Mouse (Mus musculus): Measurements from ENCODE around the gene Maz. TPM values are rescaled to one million over a fixed set of nuclear protein-coding genes. Genes with fewer than 3 reads are reported as not detected.
A peak's percentile ranks its signal among the peaks of the same experiment; 100 is the strongest.

Gene Maz
- 63.6 and 68.8 TPM in 2 replicates for polyA plus RNA-seq (2016; fragmentation: Nextera tagmentation; extraction: Ambion mirVana)

- peak within 1 kb of the TSS; percentile 86 for H3K4me3 ChIP-seq
- H3K9me3 ChIP-seq: no peaks in the 10 kb centered on the region
- peak; percentile 100 for DNase-seq (ENCODE audit: low spot score)
- peaks cover 45% of the 10 kb centered on the region for H3K4me1 ChIP-seq
- H3K27me3 ChIP-seq (replicated peaks; ENCODE audit: low read depth, poor library complexity, severe bottlenecking): no peaks in the 10 kb centered on the region
- H3K27ac ChIP-seq (replicated peaks): peak within 1 kb of the TSS; percentile 100
- H3K36me3 ChIP-seq (replicated peaks): peaks cover 80% of the 10 kb centered on the region
- WGBS: under 1% methylated on average over 62 of the region's 63 CpGs
Observed at GRCm38 (mm10) chr7:127026984-127027726, at the start of gene Maz. Gene Maz (minus strand): TSS chr7:127027037.

DNA sequence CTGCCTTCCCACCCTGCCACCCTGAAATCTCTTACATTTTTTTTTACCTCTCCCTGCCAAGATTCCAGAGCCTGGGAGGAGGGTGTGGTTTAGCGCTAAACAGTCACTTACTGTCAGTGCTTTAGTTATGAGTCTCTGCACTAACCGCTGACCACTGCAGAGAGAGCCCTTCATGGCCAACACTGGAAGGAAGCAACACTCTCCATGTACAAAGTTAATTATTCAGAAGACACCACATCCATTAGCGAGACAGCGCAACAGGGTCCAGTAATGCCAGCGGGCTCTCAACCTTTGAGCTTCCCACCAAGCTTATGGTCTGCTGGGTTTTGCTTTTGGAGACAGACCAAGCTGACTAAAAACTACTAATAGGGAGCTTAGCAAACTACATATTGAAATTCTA lies 49.4 kb upstream of the Maz start:
- H3K36me3 ChIP-seq (replicated peaks): no peaks in the 10 kb centered on the region
- no peaks in the 10 kb centered on the region for H3K27me3 ChIP-seq (replicated peaks; ENCODE audit: low read depth, poor library complexity, severe bottlenecking)
- no peak overlapping the region for H3K4me3 ChIP-seq
- no peak overlapping the region for H3K27ac ChIP-seq (replicated peaks)
- no peak for DNase-seq (ENCODE audit: low spot score)
- WGBS: 91% methylated on average over 5 of the region's 5 CpGs
- H3K4me1 ChIP-seq: 0 out of 2 replicates have a peak, but pooled peaks cover 3% of the 10 kb centered on the region
- 0 out of 2 replicates have a peak, but pooled peaks cover 5% of the 10 kb centered on the region for H3K9me3 ChIP-seq

- Histone ChIP-seq H3K27me3 (replicated peaks; ENCODE audit: low read depth, poor library complexity, severe bottlenecking) (no peaks in the 10 kb centered on the region), H3K36me3 (replicated peaks) (no peaks in the 10 kb centered on the region), H3K4me3 (no peak overlapping the region), H3K27ac (replicated peaks) (no peak overlapping the region), H3K4me1 (0 out of 2 replicates have a peak, but pooled peaks cover 3% of the 10 kb centered on the region), H3K9me3 (0 out of 2 replicates have a peak, but pooled peaks cover 5% of the 10 kb centered on the region)
- WGBS: 82% methylated on average over 4 of the region's 4 CpGs
- no peak for DNase-seq (ENCODE audit: low spot score)
Observed at GRCm38 (mm10) chr7:127073221-127073620, 46.4 kb upstream of the Maz start.

DNA sequence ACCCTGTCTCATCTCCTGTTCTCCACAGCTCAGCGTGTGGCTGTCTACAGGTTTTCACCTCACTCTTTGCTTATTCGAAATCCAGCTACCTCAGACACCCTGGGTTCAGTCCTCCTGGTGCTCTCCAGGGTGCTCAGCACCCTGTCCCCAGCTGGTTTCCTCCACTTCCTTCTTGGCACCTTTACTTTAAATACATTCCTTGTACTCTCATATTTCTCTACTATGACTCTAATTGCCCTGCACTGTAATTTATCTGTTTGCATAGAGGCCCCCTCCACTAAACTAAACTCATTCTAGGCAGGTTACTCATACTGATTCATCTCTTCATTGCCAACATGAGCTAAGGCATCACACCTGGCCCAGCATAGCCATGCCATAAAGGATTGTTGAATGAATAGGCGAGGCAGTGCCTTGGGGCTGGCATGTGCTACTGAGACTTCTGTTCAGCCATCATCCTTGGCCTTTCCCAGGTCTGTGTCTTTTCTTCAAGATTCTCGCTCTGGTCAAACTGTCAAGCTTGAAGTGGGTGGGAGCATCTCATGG lies 44.1 kb upstream of the Maz start:
- Histone ChIP-seq H3K27ac (replicated peaks) (no peak overlapping the region), H3K36me3 (replicated peaks) (no peaks in the 10 kb centered on the region), H3K27me3 (replicated peaks; ENCODE audit: low read depth, poor library complexity, severe bottlenecking) (no peaks in the 10 kb centered on the region), H3K9me3 (0 out of 2 replicates have a peak, but pooled peaks cover 5% of the 10 kb centered on the region), H3K4me1 (0 out of 2 replicates have a peak, but pooled peaks cover 3% of the 10 kb centered on the region), H3K4me3 (no peak overlapping the region)
- no peak for DNase-seq (ENCODE audit: low spot score)
- WGBS: 72% methylated on average over 4 of the region's 4 CpGs

DNA sequence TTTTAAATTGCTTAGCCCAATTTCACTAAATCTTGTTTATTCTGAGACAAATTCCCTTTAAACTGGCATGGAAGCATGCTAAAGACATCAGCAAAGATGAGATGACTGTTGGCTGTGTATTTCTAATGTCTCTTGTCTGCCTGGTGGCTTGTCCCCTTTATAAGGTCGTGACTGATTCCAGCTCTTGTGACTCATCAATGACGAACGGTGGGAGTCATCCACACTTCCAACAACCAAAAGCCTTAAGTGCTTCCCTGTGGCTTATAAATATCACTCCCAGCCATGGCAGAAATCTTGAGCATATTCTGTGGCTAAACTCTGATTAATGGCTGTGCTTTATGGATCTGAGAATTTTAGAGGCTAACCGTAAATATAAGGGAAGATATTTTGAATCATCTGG lies 39.5 kb upstream of the Maz start:
- Histone ChIP-seq H3K36me3 (replicated peaks) (no peaks in the 10 kb centered on the region), H3K4me3 (no peak overlapping the region), H3K4me1 (no peaks in the 10 kb centered on the region), H3K27me3 (replicated peaks; ENCODE audit: low read depth, poor library complexity, severe bottlenecking) (no peaks in the 10 kb centered on the region), H3K27ac (replicated peaks) (no peak overlapping the region), H3K9me3 (no peaks in the 10 kb centered on the region)
- WGBS: 89% methylated on average over 4 of the region's 4 CpGs
- no peak for DNase-seq (ENCODE audit: low spot score)

GRCm38 (mm10) chr7:127065538-127065937 lies 38.7 kb upstream of the Maz start:
- no peaks in the 10 kb centered on the region for H3K9me3 ChIP-seq
- no peak overlapping the region for H3K27ac ChIP-seq (replicated peaks)
- H3K4me3 ChIP-seq: no peak overlapping the region
- H3K36me3 ChIP-seq (replicated peaks): no peaks in the 10 kb centered on the region
- 85% methylated on average over 6 of the region's 6 CpGs for WGBS
- no peaks in the 10 kb centered on the region for H3K4me1 ChIP-seq
- no peak for DNase-seq (ENCODE audit: low spot score)
- H3K27me3 ChIP-seq (replicated peaks; ENCODE audit: low read depth, poor library complexity, severe bottlenecking): no peaks in the 10 kb centered on the region

DNA sequence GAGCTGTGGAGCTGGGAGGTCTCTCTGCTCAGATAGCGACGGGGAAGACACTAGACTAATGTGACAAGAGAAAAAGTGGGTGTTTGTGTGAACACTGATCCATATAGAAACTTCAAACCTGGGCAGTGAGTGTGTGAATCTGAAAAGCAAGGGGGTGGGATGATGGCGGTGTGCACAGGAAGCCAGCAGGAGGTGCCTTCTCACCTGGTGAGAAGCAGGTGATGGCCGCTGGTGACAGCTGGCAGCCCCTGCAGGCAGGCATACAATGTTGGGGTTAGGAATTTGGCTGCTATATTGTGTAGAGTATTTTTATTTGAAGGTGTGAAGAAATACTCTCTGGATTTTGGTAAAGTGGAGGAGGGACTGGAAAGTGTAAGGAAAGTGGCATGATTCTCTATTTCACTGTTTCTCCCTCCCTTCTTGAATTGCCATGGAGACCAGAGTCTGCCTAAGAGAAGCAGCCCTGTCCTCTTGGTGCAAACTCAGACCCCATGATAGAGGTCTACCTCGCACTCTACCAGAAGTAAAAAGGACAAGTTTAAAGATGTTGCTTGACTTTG lies 28.3 kb upstream of the Maz start:
- H3K27me3 ChIP-seq (replicated peaks; ENCODE audit: low read depth, poor library complexity, severe bottlenecking): no peaks in the 10 kb centered on the region
- 70% methylated on average over 5 of the region's 5 CpGs for WGBS
- no peak for DNase-seq (ENCODE audit: low spot score)
- no peak overlapping the region for H3K4me3 ChIP-seq
- no peak overlapping the region for H3K27ac ChIP-seq (replicated peaks)
- no peaks in the 10 kb centered on the region for H3K9me3 ChIP-seq
- H3K36me3 ChIP-seq (replicated peaks): no peaks in the 10 kb centered on the region
- H3K4me1 ChIP-seq: no peaks in the 10 kb centered on the region

DNA sequence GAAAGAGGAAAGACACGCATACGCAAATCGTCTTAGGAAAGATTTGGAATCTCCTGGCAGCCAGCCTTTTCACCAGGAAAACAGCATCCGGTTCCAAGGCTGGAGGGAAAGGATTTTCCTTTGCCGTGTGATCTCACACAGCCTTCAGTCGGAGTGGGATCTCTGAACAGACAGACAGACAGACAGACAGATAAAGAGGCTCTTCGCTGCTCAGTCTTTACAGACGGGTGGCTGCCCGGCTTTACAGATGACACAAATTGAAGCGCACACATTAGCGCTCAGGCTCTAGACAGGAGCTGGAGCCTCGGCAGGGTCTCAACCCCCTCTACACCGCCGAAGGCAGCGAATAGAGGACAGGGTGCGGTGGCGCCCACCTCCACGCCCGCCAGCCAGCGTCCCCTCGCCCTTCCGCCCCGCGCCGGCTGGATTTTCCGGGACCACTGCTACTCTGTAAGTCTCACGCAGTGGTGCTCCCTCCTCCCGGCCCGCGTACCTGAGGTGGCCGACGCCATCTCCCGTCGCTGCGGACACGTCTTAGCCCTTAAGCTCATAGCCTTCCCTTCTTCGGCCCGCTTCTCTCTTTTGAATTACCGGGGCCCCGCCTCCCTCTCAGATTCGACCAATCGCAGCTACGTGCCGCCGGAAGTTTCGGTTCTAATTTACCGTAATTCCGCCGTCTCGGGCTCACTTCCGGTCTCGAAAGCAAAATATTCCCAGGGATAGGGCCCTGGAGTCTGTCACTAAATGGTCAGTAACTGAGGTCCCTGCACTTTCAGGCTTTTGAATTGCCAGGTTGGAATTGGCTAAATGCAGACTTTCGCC lies 15.2 kb upstream of the Maz start, which contains the start of gene Kif22:
Gene Kif22, minus strand, starts transcription at position 621 of the 822 bp plus-strand sequence.
- WGBS: under 1% methylated on average over 53 of the region's 53 CpGs
- Histone ChIP-seq H3K27me3 (replicated peaks; ENCODE audit: low read depth, poor library complexity, severe bottlenecking) (no peaks in the 10 kb centered on the region), H3K9me3 (no peaks in the 10 kb centered on the region), H3K4me3 (peak within 1 kb of the TSS; percentile 97), H3K4me1 (peaks cover 25% of the 10 kb centered on the region), H3K27ac (replicated peaks) (peak within 1 kb of the TSS; percentile 94), H3K36me3 (replicated peaks) (peaks cover 38% of the 10 kb centered on the region)
- DNase-seq (ENCODE audit: low spot score): peak; percentile 91

DNA sequence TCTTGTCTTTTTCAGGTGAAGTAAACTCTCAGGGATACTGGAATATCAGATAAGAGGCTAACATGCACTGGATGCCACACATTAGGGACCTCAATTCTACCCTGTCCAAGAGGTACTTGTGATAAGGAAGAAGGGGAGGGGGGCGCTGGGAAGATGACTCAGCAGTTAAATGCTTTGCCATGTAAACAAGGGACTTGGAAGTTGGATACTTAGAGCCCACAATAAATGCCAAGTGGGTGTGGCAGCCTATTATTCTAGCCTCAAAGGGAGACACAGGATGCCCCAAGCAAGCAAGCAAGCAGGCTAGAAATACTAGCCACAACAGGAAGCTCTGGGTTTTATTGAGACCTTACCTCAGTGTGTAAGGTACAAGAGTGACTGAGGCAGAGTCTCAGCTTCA lies 4.4 kb upstream of the Maz start:
- H3K36me3 ChIP-seq (replicated peaks): peaks cover 86% of the 10 kb centered on the region
- WGBS: 86% methylated on average over 1 of the region's 1 CpGs

DNA sequence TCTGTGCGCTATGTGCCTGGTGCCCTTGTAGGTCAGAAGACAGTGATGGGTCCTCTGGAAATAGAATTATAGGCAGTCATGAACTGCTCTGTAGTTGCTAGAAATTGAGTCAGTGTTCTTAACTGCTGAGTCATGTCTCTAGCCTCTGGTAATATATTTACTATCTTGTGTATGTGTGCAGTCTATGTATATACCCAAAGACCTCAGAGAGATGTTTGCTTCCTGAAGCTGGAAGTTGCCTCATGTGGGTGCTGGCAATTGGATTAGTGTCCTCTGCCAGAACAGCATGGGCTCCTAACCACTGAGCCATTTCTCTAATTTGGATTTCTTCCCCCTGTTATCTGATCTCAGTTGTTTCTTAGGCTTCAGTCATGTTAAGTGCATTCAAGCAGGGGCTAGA lies 3.3 kb upstream of the Maz start:
- Histone ChIP-seq H3K36me3 (replicated peaks) (peaks cover 80% of the 10 kb centered on the region), H3K27ac (replicated peaks) (no peak overlapping the region), H3K27me3 (replicated peaks; ENCODE audit: low read depth, poor library complexity, severe bottlenecking) (no peaks in the 10 kb centered on the region), H3K4me1 (peaks cover 15% of the 10 kb centered on the region), H3K9me3 (no peaks in the 10 kb centered on the region), H3K4me3 (no peak overlapping the region)
- no peak for DNase-seq (ENCODE audit: low spot score)
- WGBS: 95% methylated on average over 1 of the region's 1 CpGs

More for the DNA sequence above, 4.4 kb upstream of the Maz start:
- H3K4me3 ChIP-seq: no peak overlapping the region
- no peaks in the 10 kb centered on the region for H3K9me3 ChIP-seq
- H3K27me3 ChIP-seq (replicated peaks; ENCODE audit: low read depth, poor library complexity, severe bottlenecking): no peaks in the 10 kb centered on the region
- no peak overlapping the region for H3K27ac ChIP-seq (replicated peaks)
- DNase-seq (ENCODE audit: low spot score): no peak
- H3K4me1 ChIP-seq: peaks cover 12% of the 10 kb centered on the region

GRCm38 (mm10) chr7:127027885-127028284 lies 1.0 kb upstream of the Maz start:
- Histone ChIP-seq H3K4me3 (peak overlapping the region; percentile 86), H3K9me3 (no peaks in the 10 kb centered on the region), H3K4me1 (peaks cover 38% of the 10 kb centered on the region), H3K36me3 (replicated peaks) (peaks cover 80% of the 10 kb centered on the region), H3K27me3 (replicated peaks; ENCODE audit: low read depth, poor library complexity, severe bottlenecking) (no peaks in the 10 kb centered on the region), H3K27ac (replicated peaks) (peak overlapping the region; percentile 100)
- 72% methylated on average over 8 of the region's 8 CpGs for WGBS
- no peak for DNase-seq (ENCODE audit: low spot score)

DNA sequence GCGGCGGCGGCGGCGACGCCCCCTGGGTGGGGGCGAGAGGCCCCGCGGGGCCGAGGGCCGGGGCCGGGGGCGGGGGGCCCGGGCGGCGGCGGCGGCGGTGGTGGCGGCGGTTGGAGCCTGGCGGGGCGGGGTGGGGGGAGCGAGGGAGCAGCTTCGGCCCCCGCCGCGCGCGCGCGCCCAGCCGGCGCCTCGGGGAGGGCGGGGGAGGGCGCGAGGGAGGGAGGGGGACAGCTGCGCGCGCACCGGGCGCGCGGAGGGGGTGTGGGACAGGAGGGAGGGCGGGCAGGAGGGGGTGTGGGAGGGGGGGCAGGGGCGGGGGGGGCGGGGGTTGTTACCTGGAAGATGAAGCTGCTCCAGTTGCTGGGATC lies 237 bp downstream of the Maz start:
- Histone ChIP-seq H3K27ac (replicated peaks) (peak overlapping the region; percentile 100), H3K9me3 (no peaks in the 10 kb centered on the region), H3K36me3 (replicated peaks) (peaks cover 80% of the 10 kb centered on the region), H3K4me1 (peaks cover 50% of the 10 kb centered on the region), H3K27me3 (replicated peaks; ENCODE audit: low read depth, poor library complexity, severe bottlenecking) (no peaks in the 10 kb centered on the region), H3K4me3 (peak overlapping the region; percentile 86)
- 3% methylated on average over 26 of the region's 48 CpGs for WGBS
- no peak for DNase-seq (ENCODE audit: low spot score)
